Mouse (Mus musculus) kidney, adult 2 months (tissue): ENCODE measurements at regions not wholly inside any gene's neighbourhood (a gene's known extent, or its start where the extent isn't known, plus 50 kb on each side); places are given as distances from the start of the nearest gene placed in this dataset.
A peak's percentile ranks its signal among the peaks of the same experiment; 100 is the strongest.

ENCODE experiments used
- DNase-seq: peaks from one replicate; pipeline ENCODE4 v3.0.0; 2021
- H3K27ac ChIP-seq: fragments of 200-500 bp; 2 replicates; pipeline ENCODE4 v1.5.1; 2012; ENCODE audit warnings: low read depth, low read length, control low read depth, inconsistent platforms; ENCODE audit not compliant: insufficient read depth
- H3K27me3 ChIP-seq: fragments of 200-500 bp; replicated peaks from 2 replicates; pipeline ENCODE4 v1.6.1; 2012; ENCODE audit warnings: mild to moderate bottlenecking, moderate library complexity, low read length, inconsistent platforms; ENCODE audit not compliant: control insufficient read depth, insufficient read depth
- H3K36me3 ChIP-seq: fragments of 200-500 bp; 2 replicates; pipeline ENCODE4 v1.6.1; 2012; ENCODE audit warnings: mild to moderate bottlenecking, moderate library complexity, low read length, inconsistent platforms; ENCODE audit not compliant: control insufficient read depth, insufficient read depth
- H3K4me1 ChIP-seq: fragments of 200-500 bp; 2 replicates; pipeline ENCODE4 v1.6.1; 2011; ENCODE audit warnings: low read length; ENCODE audit not compliant: control insufficient read depth, insufficient read depth
- H3K4me3 ChIP-seq: fragments of 200-500 bp; 2 replicates; pipeline ENCODE4 v1.5.1; 2011; ENCODE audit warnings: mild to moderate bottlenecking, low read depth, low read length, control low read depth; ENCODE audit not compliant: insufficient read depth
- CTCF ChIP-seq: fragments of 200-500 bp; conservative IDR thresholded peaks from 2 replicates; pipeline ENCODE4 v1.5.1; 2011; ENCODE audit warnings: low read depth, mild to moderate bottlenecking, control low read depth, low read length, moderate library complexity, mixed read lengths; ENCODE audit not compliant: insufficient read depth, insufficient read length
- POLR2A ChIP-seq: fragments of 200-500 bp; IDR thresholded peaks from one replicate; pipeline ENCODE4 v1.6.1; 2011; ENCODE audit warnings: low read depth, low read length, control low read depth
- WGBS: fragments of 180-500 bp; shearing (Covaris S2); methylation state at CpG from one replicate; pipeline ENCODE4 v1.1.7; 2018; 5-methylcytosine and 5-hydroxymethylcytosine counted together

GRCm38 (mm10) chr7:111263302-111263701 lies 180.5 kb upstream of the Eif4g2 start:
- WGBS: 81% methylated on average over 1 of the region's 1 CpGs
- TF ChIP-seq CTCF: no peak
- no peak for TF ChIP-seq POLR2A

GRCm38 (mm10) chr7:111259630-111260574 lies 177.1 kb upstream of the Eif4g2 start:
- DNase-seq: peak; percentile 37
- Histone ChIP-seq H3K4me1 (no peaks in the 10 kb centered on the region), H3K27ac (no peak overlapping the region), H3K27me3 (no peaks in the 10 kb centered on the region; the same call in 1 of the 2 replicates), H3K36me3 (no peaks in the 10 kb centered on the region), H3K4me3 (no peak overlapping the region)
- no peak for TF ChIP-seq CTCF
- TF ChIP-seq POLR2A: no peak
- 55% methylated on average over 11 of the region's 11 CpGs for WGBS

More at GRCm38 (mm10) chr7:111263302-111263701, 180.5 kb upstream of the Eif4g2 start:
- no peaks in the 10 kb centered on the region; the same call in 1 of the 2 replicates for H3K27me3 ChIP-seq
- no peaks in the 10 kb centered on the region for H3K36me3 ChIP-seq
- no peaks in the 10 kb centered on the region for H3K4me1 ChIP-seq
- H3K27ac ChIP-seq: no peak overlapping the region
- H3K4me3 ChIP-seq: no peak overlapping the region
- peak; percentile 9 for DNase-seq

- TF ChIP-seq POLR2A: no peak
- no peak for TF ChIP-seq CTCF
- Histone ChIP-seq H3K4me3 (no peak overlapping the region), H3K27me3 (no peaks in the 10 kb centered on the region; the same call in 1 of the 2 replicates), H3K36me3 (no peaks in the 10 kb centered on the region), H3K4me1 (no peaks in the 10 kb centered on the region), H3K27ac (no peak overlapping the region)
- 91% methylated on average over 2 of the region's 2 CpGs for WGBS
- DNase-seq: no peak
Measured at GRCm38 (mm10) chr7:111257842-111258241, 175.0 kb upstream of the Eif4g2 start.

GRCm38 (mm10) chr7:111256199-111256598 lies 173.4 kb upstream of the Eif4g2 start:
- Histone ChIP-seq H3K36me3 (no peaks in the 10 kb centered on the region), H3K27me3 (no peaks in the 10 kb centered on the region; the same call in 1 of the 2 replicates), H3K27ac (no peak overlapping the region), H3K4me1 (no peaks in the 10 kb centered on the region), H3K4me3 (no peak overlapping the region)
- 71% methylated on average over 2 of the region's 2 CpGs for WGBS
- TF ChIP-seq CTCF (no peak), POLR2A (no peak)
- DNase-seq: no peak

DNA sequence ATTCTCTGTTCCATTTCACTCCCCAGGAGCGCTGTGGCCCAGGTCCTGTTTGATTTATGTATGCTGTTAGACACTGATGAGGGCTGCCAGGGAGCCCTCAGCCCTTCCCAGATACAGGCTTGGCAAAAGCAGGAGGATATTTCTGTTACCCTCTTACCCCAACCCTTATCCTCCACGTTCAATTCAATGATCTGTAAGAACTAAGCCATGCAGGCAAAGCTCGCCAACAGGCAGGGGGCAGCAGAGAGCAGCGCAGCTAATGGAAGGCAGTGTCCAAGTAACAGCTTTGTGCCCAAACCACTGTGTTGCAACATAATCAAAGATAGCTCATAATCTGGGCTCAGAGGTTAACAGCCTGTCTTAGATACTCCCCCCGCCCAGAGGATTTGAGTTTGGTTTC lies 166.8 kb upstream of the Eif4g2 start:
- 33% methylated on average over 5 of the region's 5 CpGs for WGBS
- DNase-seq: peak; percentile 79
- Histone ChIP-seq H3K27ac (no peak overlapping the region), H3K4me3 (no peak overlapping the region), H3K36me3 (no peaks in the 10 kb centered on the region), H3K27me3 (no peaks in the 10 kb centered on the region), H3K4me1 (no peaks in the 10 kb centered on the region)
- TF ChIP-seq CTCF (peak; percentile 98; the same call in 1 of the 2 replicates), POLR2A (no peak)

DNA sequence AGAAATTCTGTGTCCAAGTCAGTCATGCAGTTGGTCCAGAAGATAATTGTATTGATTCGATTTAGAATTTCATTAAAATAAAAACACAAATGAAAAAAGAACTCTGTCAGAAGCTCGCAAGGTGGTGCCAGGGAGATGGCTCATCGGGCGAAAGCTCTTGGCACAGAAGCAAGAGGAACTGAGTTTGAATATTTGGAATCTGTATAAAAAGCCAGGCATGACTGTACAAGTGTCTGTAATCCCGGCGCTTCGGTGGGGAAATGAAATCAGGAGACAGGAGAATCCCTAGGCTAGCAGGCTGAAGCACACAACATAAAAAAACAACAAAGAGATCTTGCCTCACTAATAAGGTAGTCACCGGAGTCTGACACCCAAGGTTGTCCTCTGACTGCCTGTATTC lies 162.7 kb upstream of the Eif4g2 start:
- DNase-seq: no peak
- H3K36me3 ChIP-seq: no peaks in the 10 kb centered on the region
- H3K27ac ChIP-seq: no peak overlapping the region
- 92% methylated on average over 8 of the region's 8 CpGs for WGBS
- H3K4me3 ChIP-seq: no peak overlapping the region
- H3K27me3 ChIP-seq: no peaks in the 10 kb centered on the region; the same call in 1 of the 2 replicates
- no peaks in the 10 kb centered on the region for H3K4me1 ChIP-seq
- TF ChIP-seq POLR2A: no peak
- no peak for TF ChIP-seq CTCF

- 83% methylated on average over 6 of the region's 6 CpGs for WGBS
Measured at GRCm38 (mm10) chr7:111245067-111245466, 162.2 kb upstream of the Eif4g2 start.

More at GRCm38 (mm10) chr7:111245067-111245466, 162.2 kb upstream of the Eif4g2 start:
- no peak overlapping the region for H3K4me3 ChIP-seq
- TF ChIP-seq POLR2A: no peak
- no peak for TF ChIP-seq CTCF
- H3K36me3 ChIP-seq: no peaks in the 10 kb centered on the region
- H3K27ac ChIP-seq: no peak overlapping the region
- no peaks in the 10 kb centered on the region; the same call in 1 of the 2 replicates for H3K4me1 ChIP-seq
- DNase-seq: no peak
- H3K27me3 ChIP-seq: no peaks in the 10 kb centered on the region; the same call in 1 of the 2 replicates
